Mouse (Mus musculus) CH12.LX (cell line): ENCODE measurements around the gene Coro7.

ENCODE experiments used
- MAFK ChIP-seq: IDR thresholded peaks from 2 replicates; pipeline ENCODE4 v1.6.1; 2011; ENCODE audit warnings: low read length, improper control_type of control experiment; ENCODE audit not compliant: insufficient replicate concordance
- NRF1 ChIP-seq: IDR thresholded peaks from 2 replicates; pipeline ENCODE4 v1.6.1; 2014; ENCODE audit warnings: low read depth, mild to moderate bottlenecking, inconsistent platforms, low read length, improper control_type of control experiment, moderate library complexity
- USF1 ChIP-seq: IDR thresholded peaks from 2 replicates; pipeline ENCODE4 v1.6.1; 2014; ENCODE audit warnings: low read depth, mild to moderate bottlenecking, inconsistent platforms, low read length, improper control_type of control experiment

DNA sequence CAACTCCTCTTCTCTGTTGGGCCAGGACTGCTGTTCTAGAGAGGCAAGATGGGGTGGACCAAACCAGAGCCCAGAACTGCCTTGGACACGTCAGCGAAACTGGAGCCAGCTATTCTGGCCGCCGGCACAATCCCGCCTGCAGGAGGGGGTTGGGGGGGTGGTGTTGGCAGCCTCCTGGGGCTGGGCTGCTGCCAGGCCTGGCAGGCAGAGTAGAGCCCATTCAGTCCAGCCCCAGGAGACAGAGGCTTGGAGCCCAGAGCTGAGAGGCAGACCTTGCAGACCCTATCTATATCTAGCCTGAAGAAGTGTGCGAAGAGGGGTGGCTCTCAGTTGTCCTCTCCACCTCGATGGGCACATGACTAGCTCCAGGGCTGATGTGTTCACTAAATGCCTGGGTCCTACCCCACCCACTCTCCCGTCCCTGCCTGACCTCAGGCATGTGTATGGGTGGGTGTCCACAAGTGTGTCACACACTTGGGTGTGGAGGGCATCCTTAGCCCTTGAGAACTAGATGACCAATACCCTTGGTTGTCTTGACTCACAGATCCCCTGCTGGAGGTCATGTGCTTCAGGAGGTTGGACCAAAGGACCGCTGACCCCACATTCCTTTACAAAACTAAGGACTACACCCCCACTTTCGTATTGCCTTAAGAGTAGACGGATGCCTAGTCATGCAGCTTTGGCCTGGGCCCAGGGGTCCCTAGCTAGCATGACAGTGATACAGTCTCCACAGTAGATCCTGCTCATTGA lies 35.7 kb downstream of the Coro7 start:
- no peak for TF ChIP-seq MAFK
- TF ChIP-seq USF1, result no peak
- TF ChIP-seq NRF1, result no peak
